Mouse (Mus musculus) testis, adult 2 months (tissue): Measurements from ENCODE around the gene AC109138.7.

Experiments
- CTCF ChIP-seq: fragments of 200-500 bp; IDR thresholded peaks from 2 replicates; pipeline ENCODE4 v1.5.1; 2012; ENCODE audit warnings: low read depth, mild to moderate bottlenecking, inconsistent platforms, low read length, moderate library complexity; ENCODE audit not compliant: control insufficient read depth, insufficient read depth, insufficient replicate concordance
- POLR2A ChIP-seq: fragments of 200-500 bp; IDR thresholded peaks from 2 replicates; pipeline ENCODE4 v1.6.1; 2012; ENCODE audit warnings: low read depth, mild to moderate bottlenecking, inconsistent platforms, low read length, moderate library complexity; ENCODE audit not compliant: control insufficient read depth

DNA sequence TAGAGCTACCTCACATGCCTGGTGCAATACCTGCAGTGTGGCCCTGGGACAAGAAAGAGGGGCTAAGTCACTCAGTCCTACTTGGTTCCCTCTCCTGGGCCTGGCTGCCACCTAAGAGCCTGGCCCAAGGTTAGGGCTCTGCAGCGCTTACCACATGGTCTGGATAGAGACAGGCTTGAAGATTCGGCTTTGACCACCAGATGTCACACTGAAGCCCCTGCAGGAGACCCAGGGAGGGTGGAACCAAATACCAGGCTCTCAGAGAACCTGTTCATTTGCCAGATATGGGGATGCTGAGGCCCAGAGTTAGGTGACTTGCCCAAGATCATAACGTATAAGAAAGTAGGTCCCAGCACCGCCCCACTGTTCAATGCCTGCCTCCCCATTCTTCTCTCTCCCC lies 51.8 kb downstream of the AC109138.7 start:
- TF ChIP-seq CTCF, result no peak
- no peak for TF ChIP-seq POLR2A
